Mouse (Mus musculus) ES-E14 (cell line): Measurements from ENCODE around the gene Zdhhc7. TPM values are rescaled to one million over a fixed set of nuclear protein-coding genes. Genes with fewer than 3 reads are reported as not detected.
A peak's percentile ranks its signal among the peaks of the same experiment; 100 is the strongest.

ENCODE experiments used
- DNase-seq: peaks from one replicate; pipeline ENCODE4 v3.0.0-alpha.2; 2013; ENCODE audit warnings: low read depth, low spot score
- H3K27ac ChIP-seq: 2 replicates; pipeline ENCODE4 v1.5.1; 2012; ENCODE audit warnings: low read depth, mild to moderate bottlenecking, low read length, moderate library complexity, mixed read lengths; ENCODE audit not compliant: poor library complexity, insufficient read depth, severe bottlenecking
- H3K36me3 ChIP-seq: 2 replicates; pipeline ENCODE4 v1.6.1; 2012; ENCODE audit warnings: mild to moderate bottlenecking, low read length, moderate library complexity, mixed read lengths; ENCODE audit not compliant: control insufficient read depth, poor library complexity, insufficient read depth, severe bottlenecking
- H3K4me1 ChIP-seq, 2 experiments: fragments of 150-350 bp in 1 of 2; sonication (generic) in 1 of 2; 2 replicates each; pipeline ENCODE4 v1.6.1; 2012; ENCODE audit warnings: low read length in 2 of 2, mild to moderate bottlenecking in 1 of 2, mixed read lengths in 1 of 2; ENCODE audit not compliant: control insufficient read depth in 2 of 2, insufficient read depth in 2 of 2, poor library complexity in 1 of 2
- H3K4me3 ChIP-seq, 2 experiments: fragments of 150-350 bp in 1 of 2; sonication (generic) in 1 of 2; 2 replicates each; pipeline ENCODE4 v1.5.1; 2012; ENCODE audit warnings: low read length in 2 of 2, low read depth in 1 of 2, mild to moderate bottlenecking in 1 of 2, mixed read lengths in 1 of 2; ENCODE audit not compliant: insufficient read depth in 1 of 2, poor library complexity in 1 of 2, severe bottlenecking in 1 of 2
- H3K9ac ChIP-seq: 2 replicates; pipeline ENCODE4 v1.6.1; 2012; ENCODE audit warnings: low read depth, mild to moderate bottlenecking, low read length, mixed read lengths; ENCODE audit not compliant: poor library complexity, insufficient read depth, severe bottlenecking
- H3K9me3 ChIP-seq: fragments of 150-350 bp; sonication (generic); 2 replicates; pipeline ENCODE4 v1.6.1; 2012; ENCODE audit warnings: low read depth, mild to moderate bottlenecking, low read length; ENCODE audit not compliant: control insufficient read depth, insufficient read depth
- CHD2 ChIP-seq: IDR thresholded peaks from 2 replicates; pipeline ENCODE4 v1.6.1; 2014; ENCODE audit warnings: mild to moderate bottlenecking, low read depth, low read length, inconsistent platforms
- HCFC1 ChIP-seq: IDR thresholded peaks from 2 replicates; pipeline ENCODE4 v1.6.1; 2012; ENCODE audit warnings: low read length, inconsistent platforms, borderline replicate concordance; ENCODE audit not compliant: insufficient read depth
- MAFK ChIP-seq: IDR thresholded peaks from 2 replicates; pipeline ENCODE4 v1.6.1; 2014; ENCODE audit warnings: mild to moderate bottlenecking, low read depth, low read length, inconsistent platforms; ENCODE audit not compliant: insufficient read depth
- ZC3H11A ChIP-seq: IDR thresholded peaks from 2 replicates; pipeline ENCODE4 v1.6.1; 2012; ENCODE audit warnings: low read depth, mild to moderate bottlenecking, inconsistent platforms, low read length, borderline replicate concordance
- ZNF384 ChIP-seq: IDR thresholded peaks from 2 replicates; pipeline ENCODE4 v1.6.1; 2012; ENCODE audit warnings: low read depth, low read length, inconsistent platforms
- in situ Hi-C, 2 experiments: fragments of 600-800 bp; cut with MboI; formaldehyde crosslinking; loops; one replicate each; pipeline ENCODE4 v1.15.1; 2025; ENCODE audit warnings: low sequenced_read_pairs in 2 of 2, inconsistent platforms in 1 of 2; ENCODE audit not compliant: unreplicated experiment in 2 of 2
- total RNA-seq: library from RNA; depleted of rRNA; stranded (reverse); fragments of 300-350 nt; gene quantifications from 2 replicates; pipeline ENCODE4 v1.2.3, GENCODE M21; 2012

The Zdhhc7 gene
- total RNA-seq, 1 experiment: 35.4 TPM

DNA sequence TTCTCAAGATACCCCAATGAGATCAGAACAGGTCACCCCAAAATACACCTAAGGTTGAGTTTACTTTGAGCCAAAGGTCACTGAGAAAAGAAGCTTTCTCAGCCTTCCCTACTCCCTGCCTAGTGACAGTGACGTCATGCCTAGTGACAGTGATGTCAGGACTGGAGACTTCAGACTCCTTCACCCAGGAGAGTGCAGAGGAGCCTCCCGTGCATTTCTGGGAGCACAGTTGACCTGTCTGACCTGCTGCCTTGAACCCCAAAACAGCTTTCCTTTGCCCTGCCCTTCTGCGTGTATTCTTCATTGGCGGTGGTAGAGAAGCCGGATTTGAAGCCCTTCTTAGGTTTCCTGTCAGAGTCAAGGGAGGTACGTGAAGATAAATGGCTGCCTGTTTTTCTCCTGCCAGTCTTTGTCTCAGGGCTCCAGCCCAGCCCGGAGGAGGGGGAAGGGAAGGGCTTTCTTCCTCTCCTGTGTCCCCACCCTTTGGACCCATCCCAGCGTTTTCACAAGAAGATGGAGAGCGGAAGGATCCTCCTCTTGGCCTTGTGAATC lies 3.5 kb upstream of the Zdhhc7 start:
- no peak overlapping the region for H3K27ac ChIP-seq
- no peaks in the 10 kb centered on the region for H3K36me3 ChIP-seq
- no peak for TF ChIP-seq CHD2
- TF ChIP-seq ZNF384: no peak
- no peak for TF ChIP-seq HCFC1
- TF ChIP-seq ZC3H11A: no peak
- no peak for TF ChIP-seq MAFK
- H3K9ac ChIP-seq: peak overlapping the region; percentile 20; the same call in 1 of the 2 replicates
- peaks cover 4 to 11% of the 10 kb centered on the region in 2 experiments for H3K4me1 ChIP-seq
- peak; percentile 40 for DNase-seq
- in situ Hi-C loops: no loop called here
- H3K9me3 ChIP-seq: no peaks in the 10 kb centered on the region
- H3K4me3 ChIP-seq: no peak overlapping the region

DNA sequence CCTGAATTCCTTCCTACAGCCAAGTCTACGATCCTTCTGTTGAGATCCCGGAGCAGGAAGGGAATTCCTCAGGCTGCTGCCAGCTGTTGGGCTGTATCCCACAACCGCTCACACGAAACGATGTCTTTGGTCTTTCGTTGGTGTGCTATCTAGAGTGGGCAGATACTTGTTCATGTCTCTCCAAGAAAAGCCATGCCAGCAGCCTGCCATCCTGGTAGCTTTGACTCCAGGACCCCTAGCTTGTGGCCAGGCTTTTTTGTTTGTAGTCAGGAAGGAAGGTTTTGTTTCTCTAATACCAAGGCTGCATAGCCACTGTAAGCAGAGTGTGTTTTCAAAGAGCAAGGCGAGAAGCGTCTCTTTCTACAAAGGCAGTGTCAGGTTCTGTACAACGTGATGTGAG lies 2.6 kb upstream of the Zdhhc7 start:
- TF ChIP-seq MAFK: no peak
- TF ChIP-seq CHD2: no peak
- no peak for TF ChIP-seq ZNF384
- TF ChIP-seq HCFC1: no peak
- no peak for TF ChIP-seq ZC3H11A

DNA sequence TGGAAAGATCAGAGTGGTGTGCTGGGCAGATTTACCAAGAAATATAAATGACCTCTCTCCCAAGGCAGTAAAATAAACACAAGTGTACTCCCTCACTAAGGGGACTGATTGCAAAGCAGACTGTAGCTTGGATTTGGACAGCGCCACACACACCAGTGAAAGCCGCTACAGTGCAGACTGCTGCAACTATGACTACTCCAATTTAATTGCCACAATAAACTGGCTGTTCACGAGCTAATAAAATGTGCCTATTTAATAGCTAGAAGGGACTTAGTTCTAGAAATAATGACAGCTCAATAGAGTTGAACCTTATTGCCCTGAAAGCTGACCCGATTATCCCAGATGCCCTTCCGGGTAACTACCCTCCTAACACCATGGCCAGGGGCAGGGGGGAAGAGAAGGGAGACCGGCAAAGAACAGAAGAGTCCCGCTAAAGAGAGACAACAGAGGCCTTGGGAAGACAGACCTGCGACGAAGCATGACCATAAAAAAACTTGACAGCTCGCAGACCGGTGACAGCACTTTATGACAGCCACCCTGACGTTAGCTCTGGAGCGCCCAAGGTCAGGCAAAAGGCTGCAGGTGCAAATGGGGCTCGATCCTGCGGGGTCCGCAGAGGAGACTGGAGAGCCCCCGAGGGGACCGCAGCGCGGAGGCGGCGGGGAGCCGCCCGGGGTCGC lies 754 bp downstream of the Zdhhc7 start:
- in situ Hi-C loops: no loop called here
- H3K36me3 ChIP-seq: no peaks in the 10 kb centered on the region
- no peaks in the 10 kb centered on the region for H3K9me3 ChIP-seq
- TF ChIP-seq MAFK: no peak
- no peak for TF ChIP-seq ZC3H11A
- TF ChIP-seq CHD2: no peak
- TF ChIP-seq HCFC1: no peak
- TF ChIP-seq ZNF384: no peak
- H3K4me1 ChIP-seq: peaks cover 4 to 8% of the 10 kb centered on the region in 2 experiments
- DNase-seq: no peak
- peak overlapping the region; percentile 93 for H3K9ac ChIP-seq
- H3K4me3 ChIP-seq: peak overlapping the region; percentile 89 to 100
- H3K27ac ChIP-seq: no peak overlapping the region

More for the DNA sequence above, 2.6 kb upstream of the Zdhhc7 start:
- DNase-seq: no peak
- no peaks in the 10 kb centered on the region for H3K36me3 ChIP-seq
- H3K9ac ChIP-seq: no peak overlapping the region
- H3K4me1 ChIP-seq: peaks cover 4 to 11% of the 10 kb centered on the region in 2 experiments
- H3K27ac ChIP-seq: no peak overlapping the region
- no peak overlapping the region for H3K4me3 ChIP-seq
- no peaks in the 10 kb centered on the region for H3K9me3 ChIP-seq
- in situ Hi-C loops: no loop called here

GRCm38 (mm10) chr8:120096486-120096885 lies 4.8 kb downstream of the Zdhhc7 start:
- no peak for DNase-seq
- no peaks in the 10 kb centered on the region for H3K9me3 ChIP-seq
- no peak overlapping the region for H3K9ac ChIP-seq
- no peak overlapping the region for H3K4me3 ChIP-seq
- TF ChIP-seq ZC3H11A (no peak), HCFC1 (no peak), MAFK (no peak), CHD2 (no peak), ZNF384 (no peak)
- H3K36me3 ChIP-seq: peaks cover 6% of the 10 kb centered on the region; the same call in 1 of the 2 replicates
- in situ Hi-C loops: no loop called here
- no peak overlapping the region for H3K27ac ChIP-seq
- H3K4me1 ChIP-seq: no peaks in the 10 kb centered on the region; a peak in 1 of 4 replicates
